Mouse (Mus musculus): Measurements from ENCODE around the gene Snx22. TPM values are rescaled to one million over a fixed set of nuclear protein-coding genes. Genes with fewer than 3 reads are reported as not detected.

The Snx22 gene
- polyA plus RNA-seq (2012; rRNA removed) = 8.8 and 11.0 TPM in 2 replicates

DNA sequence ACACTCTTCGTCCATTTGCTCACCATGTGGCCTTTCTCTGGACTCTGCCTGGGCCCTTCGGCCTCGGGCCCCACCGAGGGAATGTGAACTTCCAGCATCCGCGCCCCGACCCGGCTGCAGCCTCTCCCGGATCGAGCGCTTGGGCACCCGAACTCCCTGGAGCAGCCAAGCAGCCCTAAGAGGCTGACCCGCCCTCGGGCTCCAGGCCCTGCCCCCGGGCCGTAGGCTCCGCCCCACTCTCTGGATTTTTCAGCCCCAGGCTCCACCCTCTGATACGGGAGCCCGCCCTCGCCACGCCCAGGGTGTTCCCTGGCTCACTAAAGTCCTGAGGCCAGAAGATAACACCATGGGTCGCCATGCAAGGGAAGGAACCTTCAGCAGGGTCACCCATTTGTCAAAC lies at the start of gene Snx22:
TSS of gene Snx22 (minus strand) at position 137 of the 400 bp plus-strand sequence.

DNA sequence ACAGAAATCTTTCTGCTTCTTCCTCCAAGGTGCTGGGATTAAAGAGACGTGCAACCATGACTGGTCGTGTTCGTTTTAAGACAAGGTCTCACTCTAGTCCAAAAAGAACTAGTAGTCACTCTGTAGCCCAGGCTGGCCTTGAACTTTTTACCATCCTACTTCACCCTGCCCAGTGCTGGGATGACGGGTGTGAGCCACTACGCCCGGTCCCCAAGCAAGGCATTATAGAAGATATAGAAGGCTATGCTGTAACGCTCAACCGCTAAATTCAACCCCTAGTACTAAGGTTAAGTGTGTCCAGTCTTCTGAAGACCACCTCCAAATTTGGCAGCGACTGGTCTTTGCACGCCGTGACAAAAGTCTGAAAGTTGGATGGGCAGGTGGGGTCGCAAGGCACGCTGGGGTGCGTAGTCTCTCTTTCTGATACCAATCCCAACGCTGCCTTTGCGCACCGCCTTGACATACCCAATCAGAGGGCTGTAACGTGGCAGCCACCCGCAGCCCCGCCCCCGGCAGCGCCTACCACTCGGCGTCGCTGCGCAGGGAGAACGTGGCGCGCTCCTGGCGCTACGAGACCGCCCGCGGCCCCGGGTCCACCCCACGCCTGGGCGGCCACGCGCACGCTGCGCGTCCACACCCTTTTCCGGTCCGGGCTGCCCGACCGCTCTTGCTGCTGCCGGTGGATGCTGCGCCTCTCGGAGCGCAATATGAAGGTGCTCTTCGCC lies 9.8 kb downstream of the Snx22 start, which contains the start of gene Ppib:
TSS of gene Ppib (plus strand) at position 640 of the 725 bp plus-strand sequence.

Other genes starting within 250 kb of the Snx22 start
- 2.9 and 4.3 TPM in 2 replicates for gene Zfp609, start 242.2 kb downstream of the Snx22 start, polyA plus RNA-seq (2012; rRNA removed)
- 28.5 and 40.3 TPM in 2 replicates for gene Pclaf, start 179.5 kb downstream of the Snx22 start, polyA plus RNA-seq (2012; rRNA removed)
- gene Trip4, start 160.9 kb downstream of the Snx22 start, polyA plus RNA-seq (2012; rRNA removed) = 5.0 TPM in 2 replicates
- gene Csnk1g1, start 160.8 kb downstream of the Snx22 start, polyA plus RNA-seq (2012; rRNA removed) = 2.0 and 2.7 TPM in 2 replicates
- gene Ppib, start 9.5 kb downstream of the Snx22 start, polyA plus RNA-seq (2012; rRNA removed) = 466 and 478 TPM in 2 replicates
- 32.2 and 32.5 TPM in 2 replicates for gene Snx1, start 56.9 kb upstream of the Snx22 start, polyA plus RNA-seq (2012; rRNA removed)
- gene Ciao2a, start 56.9 kb upstream of the Snx22 start, polyA plus RNA-seq (2012; rRNA removed) = 35.0 and 35.9 TPM in 2 replicates
- 12.3 and 14.3 TPM in 2 replicates for gene Dapk2, start 88.5 kb upstream of the Snx22 start, polyA plus RNA-seq (2012; rRNA removed)

All from liver, embryonic 18 days (tissue).